Mouse (Mus musculus) right cerebral cortex, postnatal 25 days (tissue): ENCODE measurements around the gene Prr5.
A peak's percentile ranks its signal among the peaks of the same experiment; 100 is the strongest.
"Not testable (repeated sequence)": the region's sequence is repeated elsewhere in the genome, so short reads cannot be mapped to it uniquely, and the experiment has no call there.

Source experiments
- DNase-seq: peaks from one replicate; pipeline ENCODE4 v3.0.0; 2022

Gene Prr5

GRCm38 (mm10) chr15:84714730-84715129, 45.3 kb downstream of the Prr5 start:
- DNase-seq = no peak

GRCm38 (mm10) chr15:84715132-84715531, 45.7 kb downstream of the Prr5 start:
- DNase-seq = no peak

GRCm38 (mm10) chr15:84717570-84718270, 48.3 kb downstream of the Prr5 start:
- not testable (repeated sequence) for DNase-seq

GRCm38 (mm10) chr15:84718785-84719184, 49.4 kb downstream of the Prr5 start:
- no peak for DNase-seq

- no peak for DNase-seq
Measured at GRCm38 (mm10) chr15:84719791-84720190, 50.4 kb downstream of the Prr5 start, which contains the start of gene Arhgap8. TSS of gene Arhgap8 (plus strand) at chr15:84720052.

GRCm38 (mm10) chr15:84720291-84721204, 51.1 kb downstream of the Prr5 start:
- no peak for DNase-seq

- not testable (repeated sequence) for DNase-seq
Measured at GRCm38 (mm10) chr15:84723656-84724055, 54.2 kb downstream of the Prr5 start.

- no peak for DNase-seq
Measured at GRCm38 (mm10) chr15:84724199-84724598, 54.8 kb downstream of the Prr5 start.

GRCm38 (mm10) chr15:84729685-84730084, 60.3 kb downstream of the Prr5 start:
- DNase-seq = peak; percentile 20

- no peak for DNase-seq
Measured at GRCm38 (mm10) chr15:84730893-84731292, 61.5 kb downstream of the Prr5 start.

GRCm38 (mm10) chr15:84731676-84732424, 62.4 kb downstream of the Prr5 start:
- DNase-seq = no peak

- DNase-seq = no peak
Measured at GRCm38 (mm10) chr15:84732425-84732749, 63.0 kb downstream of the Prr5 start.

- DNase-seq = no peak
Measured at GRCm38 (mm10) chr15:84736346-84736993, 67.0 kb downstream of the Prr5 start.

- no peak for DNase-seq
Measured at GRCm38 (mm10) chr15:84736994-84737346, 67.5 kb downstream of the Prr5 start.

- DNase-seq = no peak
Measured at GRCm38 (mm10) chr15:84738246-84738645, 68.8 kb downstream of the Prr5 start.

- no peak for DNase-seq
Measured at GRCm38 (mm10) chr15:84741573-84741972, 72.2 kb downstream of the Prr5 start.

GRCm38 (mm10) chr15:84743347-84743746, 73.9 kb downstream of the Prr5 start:
- no peak for DNase-seq

GRCm38 (mm10) chr15:84744308-84744707, 74.9 kb downstream of the Prr5 start:
- DNase-seq = no peak

- no peak for DNase-seq
Measured at GRCm38 (mm10) chr15:84745831-84746230, 76.4 kb downstream of the Prr5 start.
